7 mouse cellular contexts compared by ENCODE assay signal in genomic region chr6:28423313-28423712, GRCm38 (mm10). TPM values are rescaled to one million over a fixed set of nuclear protein-coding genes. Genes with fewer than 3 reads are reported as not detected.
DNase-seq lines count a peak whose midpoint lies in the region; ATAC-seq lines count a peak whose summit lies in the region.

TSS of gene Arf5 (plus strand) at chr6:28423560.

- peaks cover 5% of the 10 kb centered on the region; the same call in 1 of the 2 replicates for H3K36me3 ChIP-seq in intestine, embryonic 16.5 days (ENCODE audit: control insufficient read depth, insufficient read depth, low read length)
- H3K36me3 ChIP-seq in midbrain, embryonic 11.5 days (ENCODE audit: control insufficient read depth, insufficient read depth, low read length), result peaks cover 3% of the 10 kb centered on the region; the same call in 1 of the 2 replicates

- H3K27ac ChIP-seq in intestine, embryonic 16.5 days (ENCODE audit: low read length), result peak within 1 kb of the TSS; percentile 66
- peak within 1 kb of the TSS; percentile 57 for H3K27ac ChIP-seq in midbrain, embryonic 11.5 days (ENCODE audit: low read depth, low read length)

- peak; percentile 98 for DNase-seq in adrenal gland, adult 2 months
- peak; percentile 62 for DNase-seq in embryo, embryonic 11.5 days (ENCODE audit: low read depth, low spot score)
- peak; percentile 97 to 98 for DNase-seq in gastrocnemius, postnatal 4 days (ENCODE audit: low spot score in 2 of 2)
- DNase-seq in left cerebral cortex, postnatal 36 days (ENCODE audit: low spot score in 2 of 2), result peak; percentile 90 to 91
- peak; percentile 99 for DNase-seq in midbrain, embryonic 11.5 days (ENCODE audit: low spot score, missing footprints)
- peak; percentile 77 for DNase-seq in skeletal muscle tissue, adult 2 months (ENCODE audit: low read depth, low spot score)

- under 1% methylated on average over 39 of the region's 42 CpGs for WGBS in intestine, embryonic 16.5 days
- WGBS in midbrain, embryonic 11.5 days, result 1% methylated on average over 34 of the region's 42 CpGs

- ATAC-seq in intestine, embryonic 16.5 days, result peak; percentile 61
- peak; percentile 83 for ATAC-seq in midbrain, embryonic 11.5 days (ENCODE audit: low FRiP score)

- peaks cover 29% of the 10 kb centered on the region for H3K4me1 ChIP-seq in intestine, embryonic 16.5 days (ENCODE audit: control insufficient read depth, insufficient read depth, low read length)
- H3K4me1 ChIP-seq in midbrain, embryonic 11.5 days (ENCODE audit: control insufficient read depth, insufficient read depth, low read length), result peaks cover 27% of the 10 kb centered on the region

- H3K4me3 ChIP-seq in intestine, embryonic 16.5 days (ENCODE audit: low read length), result peak within 1 kb of the TSS; percentile 95
- H3K4me3 ChIP-seq in midbrain, embryonic 11.5 days (ENCODE audit: low read depth, low read length), result peak within 1 kb of the TSS; percentile 92

- no peaks in the 10 kb centered on the region for H3K9me3 ChIP-seq in intestine, embryonic 16.5 days (ENCODE audit: control insufficient read depth, low read length)
- no peaks in the 10 kb centered on the region for H3K9me3 ChIP-seq in midbrain, embryonic 11.5 days (ENCODE audit: control insufficient read depth, low read length)

- peak within 1 kb of the TSS; percentile 75 for H3K4me2 ChIP-seq in intestine, embryonic 16.5 days (ENCODE audit: low read depth, low read length)
- peak within 1 kb of the TSS; percentile 73 for H3K4me2 ChIP-seq in midbrain, embryonic 11.5 days

- intact Hi-C loops in left cerebral cortex, postnatal 36 days (cut with DNase I), result loop anchor here (1.0 to 5.0 kb wide), 2 partner anchors 59 to 161 kb away; no protein-coding TSS in a partner anchor

- H3K27me3 ChIP-seq in intestine, embryonic 16.5 days (replicated peaks; ENCODE audit: control insufficient read depth, insufficient read depth, low read length), result no peaks in the 10 kb centered on the region
- no peaks in the 10 kb centered on the region for H3K27me3 ChIP-seq in midbrain, embryonic 11.5 days (ENCODE audit: control insufficient read depth, insufficient read depth, low read length)

- H3K9ac ChIP-seq in intestine, embryonic 16.5 days (ENCODE audit: low read depth, low read length), result peak within 1 kb of the TSS; percentile 98
- H3K9ac ChIP-seq in midbrain, embryonic 11.5 days (ENCODE audit: low read length), result peak within 1 kb of the TSS; percentile 95

RNA-seq across cellular contexts. Expression of gene Arf5, which starts in this region (rescaled TPM):
- 100 to 1,000 TPM; 155 to 158 TPM for total RNA-seq in adrenal gland, adult 2 months (2021)
- polyA plus RNA-seq in adrenal gland, adult 2 months (2012; rRNA removed), result 484 and 569 TPM in 2 replicates
- 100 to 1,000 TPM; 150 to 165 TPM for total RNA-seq in gastrocnemius, postnatal 4 days (2021)
- 271 and 273 TPM in 2 replicates for polyA plus RNA-seq in intestine, embryonic 16.5 days (2015; fragmentation: Nextera tagmentation; extraction: Ambion mirVana)
- 100 to 1,000 TPM; 254 to 319 TPM for total RNA-seq in left cerebral cortex, postnatal 36 days (2021)
- polyA plus RNA-seq in midbrain, embryonic 11.5 days (2014; fragmentation: Nextera tagmentation; extraction: Ambion mirVana), result 307 and 332 TPM in 2 replicates

Comparison
In these comparisons a context has a peak if more than half of its experiments do, and no peak if none do; other contexts are left out.
1. Peak in every context shown above with its lines: DNase-seq, ATAC-seq, H3K4me3 ChIP-seq and H3K27ac ChIP-seq.